Mouse (Mus musculus) NIH3T3 (cell line): ENCODE measurements at regions not wholly inside any gene's neighbourhood (a gene's known extent, or its start where the extent isn't known, plus 50 kb on each side); places are given as distances from the start of the nearest gene placed in this dataset.

ENCODE experiments used
- DNase-seq: peaks from one replicate; pipeline ENCODE4 v3.0.0-alpha.2; 2012; ENCODE audit warnings: low read depth

- no peak for DNase-seq
These were observed 189.7 kb upstream of the Runx1 start for GRCm38 (mm10) chr16:93015636-93016035.

- no peak for DNase-seq
These were observed 189.0 kb upstream of the Runx1 start for GRCm38 (mm10) chr16:93014991-93015390.

GRCm38 (mm10) chr16:93013881-93014280 is 187.9 kb upstream of the Runx1 start:
- DNase-seq = no peak

GRCm38 (mm10) chr16:93013256-93013655 is 187.3 kb upstream of the Runx1 start:
- peak; percentile 50 for DNase-seq

- DNase-seq = no peak
These were observed 185.5 kb upstream of the Runx1 start for GRCm38 (mm10) chr16:93011474-93011873.

- peak; percentile 88 for DNase-seq
These were observed 180.5 kb upstream of the Runx1 start for GRCm38 (mm10) chr16:93006321-93006984.

- no peak for DNase-seq
These were observed 179.5 kb upstream of the Runx1 start for GRCm38 (mm10) chr16:93005470-93005869.

- no peak for DNase-seq
These were observed 177.9 kb upstream of the Runx1 start for GRCm38 (mm10) chr16:93003830-93004229.

GRCm38 (mm10) chr16:92998689-92999088 is 172.7 kb upstream of the Runx1 start:
- DNase-seq = no peak

- DNase-seq = peak; percentile 69
These were observed 171.7 kb upstream of the Runx1 start for GRCm38 (mm10) chr16:92997636-92998035.

GRCm38 (mm10) chr16:92995993-92996350 is 170.0 kb upstream of the Runx1 start:
- DNase-seq = no peak

- no peak for DNase-seq
These were observed 169.4 kb upstream of the Runx1 start for GRCm38 (mm10) chr16:92995132-92995992.

- DNase-seq = no peak
These were observed 166.9 kb upstream of the Runx1 start for GRCm38 (mm10) chr16:92992876-92993275.

- DNase-seq = no peak
These were observed 165.5 kb upstream of the Runx1 start for GRCm38 (mm10) chr16:92991405-92991804.

GRCm38 (mm10) chr16:92988416-92988815 is 162.5 kb upstream of the Runx1 start:
- DNase-seq = no peak

- no peak for DNase-seq
These were observed 162.1 kb upstream of the Runx1 start for GRCm38 (mm10) chr16:92988000-92988399.

- peak; percentile 34 for DNase-seq
These were observed 159.8 kb upstream of the Runx1 start for GRCm38 (mm10) chr16:92985768-92986167.

GRCm38 (mm10) chr16:92982934-92983333 is 157.0 kb upstream of the Runx1 start:
- DNase-seq = no peak

- DNase-seq = peak; percentile 17
These were observed 153.8 kb upstream of the Runx1 start for GRCm38 (mm10) chr16:92979620-92980330.

GRCm38 (mm10) chr16:92976097-92976496 is 150.1 kb upstream of the Runx1 start:
- no peak for DNase-seq

GRCm38 (mm10) chr16:92975090-92975489 is 149.1 kb upstream of the Runx1 start:
- no peak for DNase-seq

- DNase-seq = no peak
These were observed 146.7 kb upstream of the Runx1 start for GRCm38 (mm10) chr16:92972681-92973080.

GRCm38 (mm10) chr16:92971956-92972355 is 146.0 kb upstream of the Runx1 start:
- DNase-seq = no peak
